Mouse (Mus musculus) MEL (cell line): ENCODE data around the gene Padi6. TPM values are rescaled to one million over a fixed set of nuclear protein-coding genes. Genes with fewer than 3 reads are reported as not detected.

Experiments used
- DNase-seq: peaks from one replicate; pipeline ENCODE4 v3.0.0; 2011; ENCODE audit warnings: low read depth, low spot score
- H3K27ac ChIP-seq: 2 replicates; pipeline ENCODE4 v1.5.1; 2012; ENCODE audit warnings: low read depth, mild to moderate bottlenecking, control low read depth, low read length, moderate library complexity; ENCODE audit not compliant: control insufficient read depth
- H3K27me3 ChIP-seq, 2 experiments: fragments of 150-350 bp in 1 of 2; sonication (generic) in 1 of 2; 2 replicates each; pipeline ENCODE4 v1.6.1; 2012; ENCODE audit warnings: low read length in 2 of 2, mild to moderate bottlenecking in 2 of 2, improper control_type of control experiment in 1 of 2, moderate library complexity in 1 of 2; ENCODE audit not compliant: insufficient read depth in 2 of 2, control insufficient read depth in 1 of 2
- H3K36me3 ChIP-seq, 2 experiments: 2 replicates each; pipeline ENCODE4 v1.6.1; 2012 to 2014; ENCODE audit warnings: low read length in 2 of 2, improper control_type of control experiment in 1 of 2, inconsistent platforms in 1 of 2, mild to moderate bottlenecking in 1 of 2; ENCODE audit not compliant: insufficient read depth in 2 of 2, control insufficient read depth in 1 of 2
- H3K4me1 ChIP-seq, 2 experiments: fragments of 150-350 bp in 1 of 2; sonication (generic) in 1 of 2; 2 replicates each; pipeline ENCODE4 v1.6.1; 2012; ENCODE audit warnings: low read length in 2 of 2, improper control_type of control experiment in 1 of 2, mild to moderate bottlenecking in 1 of 2; ENCODE audit not compliant: insufficient read depth in 2 of 2, control insufficient read depth in 1 of 2
- H3K4me3 ChIP-seq, 2 experiments: fragments of 150-350 bp in 1 of 2; sonication (generic) in 1 of 2; 2 replicates each; pipeline ENCODE4 v1.5.1; 2012; ENCODE audit warnings: low read depth in 2 of 2, low read length in 2 of 2, mild to moderate bottlenecking in 2 of 2, moderate library complexity in 2 of 2, control low read depth in 1 of 2, improper control_type of control experiment in 1 of 2; ENCODE audit not compliant: control insufficient read depth in 1 of 2, insufficient read depth in 1 of 2
- H3K79me2 ChIP-seq: 2 replicates; pipeline ENCODE4 v1.6.1; 2012; ENCODE audit warnings: mild to moderate bottlenecking, low read length, moderate library complexity; ENCODE audit not compliant: control insufficient read depth, poor library complexity, insufficient read depth
- H3K9ac ChIP-seq: 2 replicates; pipeline ENCODE4 v1.6.1; 2012; ENCODE audit warnings: low read depth, mild to moderate bottlenecking, control low read depth, low read length, moderate library complexity; ENCODE audit not compliant: control insufficient read depth, poor library complexity, severe bottlenecking
- H3K9me3 ChIP-seq: fragments of 150-350 bp; sonication (generic); replicated peaks from 2 replicates; pipeline ENCODE4 v1.6.1; 2012; ENCODE audit warnings: mild to moderate bottlenecking, low read length, improper control_type of control experiment, moderate library complexity; ENCODE audit not compliant: insufficient read depth
- BHLHE40 ChIP-seq: IDR thresholded peaks from 2 replicates; pipeline ENCODE4 v1.6.1; 2012; ENCODE audit warnings: low read depth, mild to moderate bottlenecking, inconsistent platforms, low read length, improper control_type of control experiment, borderline replicate concordance
- CHD1 ChIP-seq: IDR thresholded peaks from 2 replicates; pipeline ENCODE4 v1.6.1; 2012; ENCODE audit warnings: low read depth, mild to moderate bottlenecking, inconsistent platforms, low read length, improper control_type of control experiment
- CHD2 ChIP-seq: IDR thresholded peaks from 2 replicates; pipeline ENCODE4 v1.6.1; 2011; ENCODE audit warnings: low read length, improper control_type of control experiment
- CTCF ChIP-seq, 3 experiments: IDR thresholded peaks in 2 of 3; conservative IDR thresholded peaks in 1 of 3; 2 replicates each; pipeline ENCODE4 v1.5.1; 2011 to 2012; ENCODE audit warnings: low read length in 3 of 3, low read depth in 2 of 3, mild to moderate bottlenecking in 2 of 3, improper control_type of control experiment in 1 of 3, inconsistent platforms in 1 of 3, mixed read lengths in 1 of 3, moderate library complexity in 1 of 3; ENCODE audit not compliant: control insufficient read depth in 1 of 3, insufficient read depth in 1 of 3, poor library complexity in 1 of 3, severe bottlenecking in 1 of 3
- ELF1 ChIP-seq: IDR thresholded peaks from 2 replicates; pipeline ENCODE4 v1.6.1; 2014; ENCODE audit warnings: low read depth, mild to moderate bottlenecking, inconsistent platforms, low read length, improper control_type of control experiment, moderate library complexity
- GABPA ChIP-seq: IDR thresholded peaks from 2 replicates; pipeline ENCODE4 v1.6.1; 2012; ENCODE audit warnings: low read depth, mild to moderate bottlenecking, inconsistent platforms, low read length, improper control_type of control experiment, moderate library complexity
- GATA1 ChIP-seq: IDR thresholded peaks from 2 replicates; pipeline ENCODE4 v1.6.1; 2011; ENCODE audit warnings: low read depth, low read length, improper control_type of control experiment
- HCFC1 ChIP-seq: IDR thresholded peaks from 2 replicates; pipeline ENCODE4 v1.6.1; 2012; ENCODE audit warnings: low read depth, mild to moderate bottlenecking, inconsistent platforms, low read length, improper control_type of control experiment, moderate library complexity
- JUND ChIP-seq: IDR thresholded peaks from 2 replicates; pipeline ENCODE4 v1.6.1; 2011; ENCODE audit warnings: low read depth, mild to moderate bottlenecking, improper control_type of control experiment, low read length
- KAT2A ChIP-seq: conservative IDR thresholded peaks from 2 replicates; pipeline ENCODE4 v1.6.1; 2012; ENCODE audit warnings: low read depth, low read length, improper control_type of control experiment, inconsistent platforms
- MAFK ChIP-seq: IDR thresholded peaks from 2 replicates; pipeline ENCODE4 v1.6.1; 2011; ENCODE audit warnings: low read depth, mild to moderate bottlenecking, low read length, improper control_type of control experiment, borderline replicate concordance
- MAZ ChIP-seq: IDR thresholded peaks from 2 replicates; pipeline ENCODE4 v1.6.1; 2012; ENCODE audit warnings: low read depth, mild to moderate bottlenecking, inconsistent platforms, low read length, improper control_type of control experiment
- MEF2A ChIP-seq: IDR thresholded peaks from 2 replicates; pipeline ENCODE4 v1.6.1; 2014; ENCODE audit warnings: low read depth, mild to moderate bottlenecking, inconsistent platforms, low read length, improper control_type of control experiment; ENCODE audit not compliant: poor library complexity, insufficient replicate concordance, severe bottlenecking; ENCODE audit errors: extremely low read depth
- MXI1 ChIP-seq: IDR thresholded peaks from 2 replicates; pipeline ENCODE4 v1.6.1; 2011; ENCODE audit warnings: mild to moderate bottlenecking, low read depth, low read length, improper control_type of control experiment
- MYB ChIP-seq: IDR thresholded peaks from 2 replicates; pipeline ENCODE4 v1.6.1; 2011; ENCODE audit warnings: mild to moderate bottlenecking, low read depth, low read length, improper control_type of control experiment
- NELFE ChIP-seq: IDR thresholded peaks from 2 replicates; pipeline ENCODE4 v1.6.1; 2011; ENCODE audit warnings: low read depth, low read length, improper control_type of control experiment
- NRF1 ChIP-seq: IDR thresholded peaks from 2 replicates; pipeline ENCODE4 v1.6.1; 2014; ENCODE audit warnings: low read depth, mild to moderate bottlenecking, inconsistent platforms, low read length, improper control_type of control experiment, moderate library complexity; ENCODE audit not compliant: poor library complexity, insufficient read depth, severe bottlenecking
- POLR2AphosphoS5 ChIP-seq: IDR thresholded peaks from 2 replicates; pipeline ENCODE4 v1.6.1; 2012; ENCODE audit warnings: low read depth, borderline replicate concordance, mild to moderate bottlenecking, inconsistent platforms, low read length, moderate library complexity, mixed read lengths
- RCOR1 ChIP-seq: IDR thresholded peaks from 2 replicates; pipeline ENCODE4 v1.6.1; 2012; ENCODE audit warnings: low read depth, mild to moderate bottlenecking, inconsistent platforms, low read length, improper control_type of control experiment
- SIN3A ChIP-seq: IDR thresholded peaks from 2 replicates; pipeline ENCODE4 v1.6.1; 2012; ENCODE audit warnings: low read length, improper control_type of control experiment, inconsistent platforms
- SMC3 ChIP-seq: IDR thresholded peaks from 2 replicates; pipeline ENCODE4 v1.6.1; 2011; ENCODE audit warnings: low read depth, low read length, improper control_type of control experiment
- TBP ChIP-seq: IDR thresholded peaks from 2 replicates; pipeline ENCODE4 v1.8.0; 2011; ENCODE audit warnings: low read depth, low read length, improper control_type of control experiment
- TCF12 ChIP-seq: IDR thresholded peaks from 2 replicates; pipeline ENCODE4 v1.6.1; 2014; ENCODE audit warnings: low read depth, mild to moderate bottlenecking, inconsistent platforms, low read length, improper control_type of control experiment, moderate library complexity
- USF2 ChIP-seq, 2 experiments: IDR thresholded peaks; 2 replicates each; pipeline ENCODE4 v1.6.1; 2011 to 2012; ENCODE audit warnings: improper control_type of control experiment in 2 of 2, low read length in 2 of 2, borderline replicate concordance in 1 of 2, inconsistent platforms in 1 of 2, low read depth in 1 of 2, mild to moderate bottlenecking in 1 of 2; ENCODE audit not compliant: insufficient read depth in 1 of 2
- ZC3H11A ChIP-seq: IDR thresholded peaks from 2 replicates; pipeline ENCODE4 v1.6.1; 2012; ENCODE audit warnings: low read depth, mild to moderate bottlenecking, inconsistent platforms, low read length, improper control_type of control experiment
- ZMIZ1 ChIP-seq: IDR thresholded peaks from 2 replicates; pipeline ENCODE4 v1.6.1; 2012; ENCODE audit warnings: low read depth, mild to moderate bottlenecking, inconsistent platforms, low read length, improper control_type of control experiment, moderate library complexity
- polyA plus RNA-seq, 2 experiments: library from polyadenylated mRNA; stranded (reverse) in 1 of 2; unstranded in 1 of 2; fragments of >175 nt in 1 of 2; fragments of >200 nt in 1 of 2; gene quantifications; 2 replicates each; pipeline versions ENCODE4 v1.2.1 to v1.2.4; 2012; ENCODE audit warnings: low replicate concordance in 2 of 2, low read depth in 1 of 2; ENCODE audit not compliant: insufficient read length in 2 of 2, insufficient read depth in 1 of 2, missing spikeins in 1 of 2
- total RNA-seq: library from RNA; depleted of rRNA; stranded (reverse); fragments of 300-350 nt; gene quantifications from 2 replicates; pipeline ENCODE4 v1.2.3, GENCODE M21; 2012

The Padi6 gene
- total and polyA plus RNA-seq, 3 experiments, result not detected

DNA sequence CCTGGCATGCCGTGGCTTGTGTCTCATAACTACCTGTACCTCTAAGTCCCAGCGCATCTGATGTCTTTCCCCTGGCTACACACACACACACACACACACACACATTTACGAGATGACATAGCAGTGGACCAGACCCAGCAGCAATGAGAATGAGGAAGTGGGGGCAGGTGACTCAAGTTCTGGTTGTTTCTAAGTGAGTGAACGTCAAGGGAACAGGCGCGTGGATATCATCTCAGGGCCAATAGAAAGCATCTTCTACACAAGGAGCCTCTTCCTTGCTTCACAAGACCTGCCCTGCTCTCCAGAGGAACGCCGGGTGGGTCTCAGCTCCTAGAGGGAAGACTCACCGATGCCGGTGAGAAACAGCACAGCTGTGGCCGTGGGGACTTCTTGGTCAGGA is 1.8 kb downstream of the Padi6 start:
- H3K4me1 ChIP-seq, result peaks cover 0 to 5% of the 10 kb centered on the region in 2 experiments; a peak in 1 of 4 replicates
- H3K27ac ChIP-seq, result no peak overlapping the region
- H3K27me3 ChIP-seq, result no peaks in the 10 kb centered on the region
- no peak overlapping the region for H3K9ac ChIP-seq
- no peak overlapping the region for H3K4me3 ChIP-seq
- no peaks in the 10 kb centered on the region for H3K79me2 ChIP-seq
- no peaks in the 10 kb centered on the region for H3K9me3 ChIP-seq
- no peaks in the 10 kb centered on the region for H3K36me3 ChIP-seq
- peak; percentile 61 for DNase-seq
- TF ChIP-seq MYB, result no peak
- no peak for TF ChIP-seq BHLHE40
- TF ChIP-seq MAZ, result no peak
- no peak for TF ChIP-seq ZC3H11A
- no peak for TF ChIP-seq USF2 (IDR thresholded peaks at IDR 0.05; ENCODE audit: borderline replicate concordance in 1 of 2, insufficient read depth in 1 of 2, low read depth in 1 of 2, low read length in 2 of 2)
- no peak for TF ChIP-seq NRF1
- TF ChIP-seq HCFC1, result no peak
- TF ChIP-seq POLR2AphosphoS5, result no peak
- no peak for TF ChIP-seq MXI1
- TF ChIP-seq CHD1, result no peak
- TF ChIP-seq RCOR1, result no peak
- TF ChIP-seq CTCF (IDR thresholded peaks at IDR 0.05 in 2 of 3, conservative IDR thresholded peaks at IDR 0.05 in 1 of 3; ENCODE audit: control insufficient read depth in 1 of 3, insufficient read depth in 1 of 3, low read depth in 2 of 3, low read length in 3 of 3, poor library complexity in 1 of 3, severe bottlenecking in 1 of 3), result no peak
- no peak for TF ChIP-seq SMC3
- TF ChIP-seq SIN3A, result no peak
- no peak for TF ChIP-seq MEF2A
- TF ChIP-seq CHD2, result no peak
- TF ChIP-seq TCF12, result no peak
- TF ChIP-seq JUND, result no peak
- TF ChIP-seq GATA1, result no peak
- TF ChIP-seq NELFE, result no peak

- H3K9ac ChIP-seq, result no peak overlapping the region
- no peaks in the 10 kb centered on the region for H3K9me3 ChIP-seq
- no peak overlapping the region for H3K4me3 ChIP-seq
- no peak overlapping the region for H3K27ac ChIP-seq
- peak; percentile 30 for DNase-seq
- TF ChIP-seq GABPA, result no peak
- TF ChIP-seq CTCF (IDR thresholded peaks at IDR 0.05 in 2 of 3, conservative IDR thresholded peaks at IDR 0.05 in 1 of 3; ENCODE audit: control insufficient read depth in 1 of 3, insufficient read depth in 1 of 3, low read depth in 2 of 3, low read length in 3 of 3, poor library complexity in 1 of 3, severe bottlenecking in 1 of 3), result no peak
- TF ChIP-seq TCF12, result no peak
- TF ChIP-seq SMC3, result no peak
- no peak for TF ChIP-seq ELF1
- TF ChIP-seq MAFK, result no peak
- no peak for TF ChIP-seq ZMIZ1
- no peak for TF ChIP-seq KAT2A
- no peak for TF ChIP-seq MAZ
- no peak for TF ChIP-seq NELFE
- TF ChIP-seq TBP, result no peak
- H3K4me1 ChIP-seq, result no peaks in the 10 kb centered on the region
- no peaks in the 10 kb centered on the region; a peak in 1 of 4 replicates for H3K27me3 ChIP-seq
- H3K36me3 ChIP-seq, result no peaks in the 10 kb centered on the region; a peak in 1 of 4 replicates
- H3K79me2 ChIP-seq, result no peaks in the 10 kb centered on the region
Observed at GRCm38 (mm10) chr4:140732871-140733270, 9.6 kb downstream of the Padi6 start.
